Mouse (Mus musculus) T-helper 1 cell (primary cell): ENCODE results near the gene Nudt8.

Source experiments
- in situ Hi-C: fragments of 300-600 bp; cut with MboI, MseI; formaldehyde crosslinking; loops from one replicate; pipeline ENCODE4 v1.15.1; 2025; ENCODE audit warnings: high pct_unique_total_duplicates

Nudt8 gene

GRCm38 (mm10) chr19:3988066-3988465 is 12.3 kb upstream of the Nudt8 start:
- in situ Hi-C loops = no loop called here

GRCm38 (mm10) chr19:3988750-3989149 is 11.6 kb upstream of the Nudt8 start:
- in situ Hi-C loops = no loop called here

- in situ Hi-C loops = no loop called here
Measured at GRCm38 (mm10) chr19:3990804-3991203, 9.6 kb upstream of the Nudt8 start.

GRCm38 (mm10) chr19:3991562-3991961 is 8.8 kb upstream of the Nudt8 start:
- in situ Hi-C loops = no loop called here

GRCm38 (mm10) chr19:3991966-3992365 is 8.4 kb upstream of the Nudt8 start:
- in situ Hi-C loops = no loop called here

DNA sequence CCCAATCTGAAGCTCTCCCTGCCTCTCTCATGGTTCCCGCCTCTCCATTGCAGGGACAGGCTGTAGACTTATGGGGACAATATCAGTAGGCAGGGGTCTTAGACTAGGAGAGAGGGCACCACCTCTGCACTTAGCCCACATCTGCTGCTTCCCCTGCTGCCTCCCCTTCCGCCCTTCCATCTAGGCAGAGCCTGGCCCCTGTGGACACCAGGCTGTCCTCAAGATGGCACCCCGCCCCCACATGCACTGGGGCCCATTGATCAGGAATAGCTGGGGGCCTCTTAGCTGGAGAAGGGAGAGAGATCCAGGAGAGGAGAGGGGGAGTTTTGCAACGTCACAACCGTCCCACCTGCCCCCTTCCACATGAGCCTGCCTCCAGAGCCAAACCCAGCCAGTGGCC is 8.0 kb upstream of the Nudt8 start, which contains the start of gene Tbx10:
Gene Tbx10 (plus strand): TSS at position 337 of the 400 bp plus-strand sequence.
- in situ Hi-C loops = no loop called here

DNA sequence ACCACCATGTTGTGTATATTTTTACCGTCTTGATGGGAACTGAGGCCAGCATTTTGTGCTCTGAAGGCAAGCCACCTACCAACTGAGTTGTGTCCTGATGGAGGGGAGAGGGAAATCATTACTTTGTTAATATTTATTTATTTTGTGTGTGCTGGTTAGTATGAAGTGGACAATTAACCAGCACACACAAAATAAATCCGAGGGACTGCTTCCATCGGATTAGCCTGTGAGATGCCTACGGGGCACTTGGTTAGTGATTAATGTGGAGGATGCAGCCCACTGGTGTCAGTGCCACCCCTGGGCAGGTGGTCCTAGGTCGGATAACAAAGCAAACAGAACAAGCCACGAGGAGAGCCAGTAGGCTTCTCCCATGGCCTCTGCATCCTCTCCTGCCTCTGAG is 5.4 kb upstream of the Nudt8 start:
- in situ Hi-C loops = no loop called here

DNA sequence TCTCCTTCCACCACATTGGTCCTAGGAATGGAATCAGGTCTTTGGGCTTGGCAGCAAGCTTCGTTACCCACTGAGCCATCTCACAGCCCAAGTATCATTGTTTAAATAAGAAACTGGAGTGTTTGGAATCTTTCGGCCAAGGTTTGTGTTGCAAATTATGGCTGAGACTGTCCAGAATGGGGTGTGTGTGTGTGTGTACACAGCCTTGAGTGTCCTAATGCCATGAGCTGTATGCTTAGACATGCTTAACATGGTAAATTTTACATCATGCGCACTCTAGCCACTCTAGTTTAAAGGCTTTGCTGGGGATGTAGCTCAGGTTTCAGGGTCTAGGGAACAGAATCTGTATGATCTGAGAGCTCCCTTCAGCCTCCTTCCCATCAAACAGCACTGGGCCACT is 4.9 kb upstream of the Nudt8 start:
- in situ Hi-C loops = no loop called here

DNA sequence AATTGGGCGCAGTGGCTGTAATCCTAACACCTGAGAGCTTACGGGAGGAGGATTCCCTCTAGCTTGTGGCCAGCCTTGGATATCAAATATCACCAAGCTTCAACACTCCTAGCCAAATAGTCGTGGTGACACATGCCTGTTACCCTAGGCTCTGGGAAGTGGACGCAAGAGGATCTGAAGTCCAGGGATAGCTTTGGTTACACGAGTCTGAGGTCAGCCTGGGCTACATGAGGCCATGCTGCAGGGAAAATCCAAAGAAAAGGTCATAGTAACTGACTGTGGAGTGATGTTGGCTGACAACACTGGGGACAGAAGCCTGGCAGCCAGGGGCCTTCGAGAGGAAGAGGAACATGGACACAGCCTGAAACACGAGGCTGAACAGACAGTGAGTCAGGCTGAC is 4.3 kb upstream of the Nudt8 start:
- in situ Hi-C loops = no loop called here

DNA sequence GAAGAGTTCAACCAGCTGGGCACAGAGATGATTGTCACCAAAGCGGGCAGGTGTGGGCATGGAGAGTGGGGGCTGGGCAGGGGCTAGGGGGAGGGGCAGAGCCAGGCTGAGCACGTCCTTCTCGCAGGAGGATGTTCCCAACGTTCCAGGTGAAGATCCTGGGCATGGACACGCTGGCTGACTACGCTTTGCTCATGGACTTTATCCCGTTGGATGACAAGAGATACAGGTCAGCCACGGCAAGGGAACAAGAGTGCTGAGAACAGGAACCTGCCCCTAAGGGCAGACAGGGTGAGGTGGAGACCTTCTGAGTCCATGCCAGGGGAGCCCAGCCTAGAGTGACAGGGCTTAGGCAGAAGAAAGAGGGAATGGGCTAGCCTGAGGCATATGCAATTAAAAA is 3.6 kb upstream of the Nudt8 start:
- in situ Hi-C loops = no loop called here

GRCm38 (mm10) chr19:3997231-3997630 is 3.1 kb upstream of the Nudt8 start:
- in situ Hi-C loops = no loop called here

DNA sequence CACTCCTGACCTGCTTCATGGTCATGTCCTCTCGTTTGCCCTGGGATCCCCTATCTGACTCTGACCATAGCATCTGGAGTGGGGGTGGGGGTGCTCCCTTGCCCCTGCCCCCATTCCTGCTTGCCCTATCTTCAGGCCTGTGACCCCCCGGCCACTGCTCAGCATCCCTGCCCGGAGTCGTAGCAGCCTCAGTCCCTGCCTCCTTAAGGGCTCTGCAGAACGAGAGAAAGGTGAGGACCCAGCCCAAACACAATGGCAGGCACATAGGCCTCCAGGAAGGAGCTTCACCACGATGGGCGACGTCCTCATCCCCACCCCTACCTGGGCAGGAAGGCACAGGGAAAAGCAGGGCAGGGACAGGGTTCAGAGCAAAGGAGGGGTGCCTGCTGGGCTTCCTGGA is 2.0 kb upstream of the Nudt8 start:
- in situ Hi-C loops = no loop called here

GRCm38 (mm10) chr19:3999121-3999730 is 1.2 kb upstream of the Nudt8 start:
- in situ Hi-C loops = no loop called here

GRCm38 (mm10) chr19:4000949-4001525 is 657 bp downstream of the Nudt8 start:
- in situ Hi-C loops = no loop called here

DNA sequence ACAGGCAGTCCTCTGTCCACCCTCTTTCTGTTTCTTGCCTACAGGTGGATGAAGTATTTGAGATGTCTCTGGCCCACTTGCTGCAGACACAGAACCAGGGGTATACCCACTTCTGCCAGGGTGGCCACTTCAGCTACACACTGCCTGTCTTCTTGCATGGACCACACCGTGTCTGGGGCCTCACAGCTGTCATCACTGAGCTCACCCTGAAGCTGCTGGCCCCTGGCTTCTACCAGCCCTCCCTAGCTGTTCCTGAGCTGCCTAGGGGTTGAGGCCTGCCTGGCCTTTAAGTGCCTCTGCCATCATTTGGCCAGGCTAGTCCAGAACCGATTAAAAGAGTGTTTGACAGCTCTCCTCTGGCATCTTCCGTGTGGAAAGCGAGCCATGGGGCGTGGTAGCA is 1.4 kb downstream of the Nudt8 start:
- in situ Hi-C loops = no loop called here

- in situ Hi-C loops = no loop called here
Measured at GRCm38 (mm10) chr19:4003112-4003511, 2.7 kb downstream of the Nudt8 start, which contains the start of gene Doc2g. Gene Doc2g, plus strand, starts transcription at chr19:4003313.

GRCm38 (mm10) chr19:4003641-4004040 is 3.3 kb downstream of the Nudt8 start:
- in situ Hi-C loops = no loop called here

GRCm38 (mm10) chr19:4004331-4004730 is 4.0 kb downstream of the Nudt8 start:
- in situ Hi-C loops = no loop called here

DNA sequence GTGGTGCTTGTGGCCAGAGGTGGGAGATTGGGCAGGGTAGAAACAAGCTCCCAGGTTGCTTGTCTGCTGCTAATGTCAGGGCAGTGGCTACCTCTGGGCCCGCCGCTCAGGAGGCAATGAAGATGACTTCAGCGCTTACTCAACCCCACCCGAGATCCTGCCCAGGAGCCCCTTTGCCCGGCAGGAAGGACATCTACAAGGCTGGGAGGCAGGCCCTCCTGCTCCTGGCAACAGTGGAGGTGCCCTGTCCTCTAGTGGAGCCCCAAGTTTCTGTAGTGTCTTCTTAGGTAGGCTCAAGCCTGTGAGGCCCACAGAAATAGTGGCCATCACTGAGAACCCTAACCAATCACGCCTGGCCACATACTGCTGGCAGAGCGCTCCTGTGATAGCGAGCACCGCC is 4.7 kb downstream of the Nudt8 start:
- in situ Hi-C loops = no loop called here

GRCm38 (mm10) chr19:4005971-4006370 is 5.6 kb downstream of the Nudt8 start:
- in situ Hi-C loops = no loop called here

GRCm38 (mm10) chr19:4011086-4011485 is 10.7 kb downstream of the Nudt8 start:
- in situ Hi-C loops = no loop called here

- in situ Hi-C loops = no loop called here
Measured at GRCm38 (mm10) chr19:4012432-4013022, 12.1 kb downstream of the Nudt8 start, which contains the start of gene Ndufv1. Gene Ndufv1, minus strand, starts transcription at chr19:4012806.

DNA sequence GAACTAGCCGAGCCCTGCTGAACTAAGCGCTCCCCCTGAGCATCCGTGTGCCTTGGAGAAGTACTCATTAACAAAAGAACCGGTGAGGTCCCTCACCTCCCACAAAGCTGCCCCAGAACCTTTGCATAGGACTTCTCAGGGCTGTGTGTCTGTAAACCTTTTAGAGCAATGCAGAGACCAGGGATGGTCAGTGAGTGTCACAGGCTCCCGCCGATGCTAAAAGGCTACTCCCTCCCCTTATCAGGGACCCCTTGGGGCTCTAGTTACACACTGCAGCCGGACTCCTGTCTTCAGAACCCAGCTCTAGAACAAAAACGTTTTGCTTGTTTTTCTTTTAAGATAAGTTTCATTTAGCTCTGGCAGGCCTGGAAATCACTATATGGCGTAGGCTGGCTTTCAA is 12.7 kb downstream of the Nudt8 start:
- in situ Hi-C loops = no loop called here
